Mouse (Mus musculus): Measurements from ENCODE around the gene Gm4559. TPM values are rescaled to one million over a fixed set of nuclear protein-coding genes. Genes with fewer than 3 reads are reported as not detected.
"Not testable (repeated sequence)": the region's sequence is repeated elsewhere in the genome, so short reads cannot be mapped to it uniquely, and the experiment has no call there.

The Gm4559 gene
- not detected in 2 replicates for total RNA-seq (2017)

- not testable (repeated sequence) for ATAC-seq (replicated peaks; ENCODE audit: low read depth, poor library complexity, severe bottlenecking)
Measured at GRCm38 (mm10) chr7:142274263-142274662, at the start of gene Gm4559. Gene Gm4559 (minus strand): TSS chr7:142274363.

DNA sequence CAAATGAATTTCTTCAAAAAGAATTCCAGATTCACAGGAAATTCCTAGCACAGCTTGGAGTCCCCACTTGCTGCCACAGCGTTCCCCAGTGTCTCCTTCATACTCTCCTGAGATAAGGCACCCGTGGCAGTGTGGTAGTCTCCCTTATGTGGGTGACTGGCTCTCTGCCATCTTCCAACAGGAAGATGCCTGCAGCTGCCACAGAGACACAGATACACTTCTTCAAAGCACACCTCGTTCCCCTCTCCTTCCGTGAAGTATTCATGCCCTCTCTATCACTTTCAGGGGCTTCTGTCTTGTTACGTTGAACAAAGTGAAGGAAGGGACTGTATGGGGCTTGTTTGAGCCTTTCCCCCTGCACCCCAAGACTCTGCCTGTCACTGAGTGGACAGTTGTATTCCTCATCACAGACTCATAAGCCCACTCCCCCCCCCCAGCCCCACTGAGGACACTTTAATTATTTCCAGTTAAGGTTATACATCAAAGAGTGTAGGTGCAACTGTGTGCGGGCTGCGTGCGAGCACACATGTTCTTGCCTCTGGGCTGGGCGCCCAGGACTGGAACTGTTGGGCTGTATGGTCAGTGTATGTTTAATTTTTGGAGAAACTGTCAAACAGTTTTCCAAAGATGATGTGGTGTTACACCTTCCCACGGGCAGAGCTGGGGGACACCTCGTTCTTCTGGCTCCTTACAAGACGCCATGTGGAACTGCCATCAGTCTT lies 49.4 kb upstream of the Gm4559 start:
- no peak for ATAC-seq (replicated peaks; ENCODE audit: low read depth, poor library complexity, severe bottlenecking)

DNA sequence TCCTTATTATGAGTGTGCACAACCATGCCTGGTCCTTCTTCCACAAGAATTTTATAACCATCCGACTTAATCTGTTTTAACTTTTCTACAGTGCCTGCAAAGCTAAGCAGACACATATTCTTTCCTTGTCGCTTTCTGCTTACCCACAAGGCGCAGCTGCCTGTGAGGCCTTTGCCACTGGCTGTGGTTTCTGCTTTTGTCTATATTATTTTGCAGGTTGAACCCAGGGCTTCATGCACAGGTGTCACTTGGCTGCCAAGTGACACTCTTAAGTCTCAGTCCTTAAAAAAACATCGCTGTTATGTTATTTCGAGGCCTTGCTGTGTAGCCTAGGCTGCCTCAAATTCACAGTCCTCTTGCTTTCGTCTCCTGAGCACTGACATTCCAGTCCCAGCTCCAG lies 48.5 kb upstream of the Gm4559 start:
- ATAC-seq (replicated peaks; ENCODE audit: low read depth, poor library complexity, severe bottlenecking) = no peak

GRCm38 (mm10) chr7:142321637-142322306 lies 47.6 kb upstream of the Gm4559 start:
- ATAC-seq (replicated peaks; ENCODE audit: low read depth, poor library complexity, severe bottlenecking) = not testable (repeated sequence)

GRCm38 (mm10) chr7:142320906-142321305 lies 46.7 kb upstream of the Gm4559 start:
- ATAC-seq (replicated peaks; ENCODE audit: low read depth, poor library complexity, severe bottlenecking) = no peak

- no peak for ATAC-seq (replicated peaks; ENCODE audit: low read depth, poor library complexity, severe bottlenecking)
Measured at GRCm38 (mm10) chr7:142319124-142319523, 45.0 kb upstream of the Gm4559 start.

- ATAC-seq (replicated peaks; ENCODE audit: low read depth, poor library complexity, severe bottlenecking) = no peak
Measured at GRCm38 (mm10) chr7:142317216-142317615, 43.1 kb upstream of the Gm4559 start.

GRCm38 (mm10) chr7:142316558-142316957 lies 42.4 kb upstream of the Gm4559 start:
- peak; percentile 66; the same call in 1 of the 2 replicates for ATAC-seq (replicated peaks; ENCODE audit: low read depth, poor library complexity, severe bottlenecking)

DNA sequence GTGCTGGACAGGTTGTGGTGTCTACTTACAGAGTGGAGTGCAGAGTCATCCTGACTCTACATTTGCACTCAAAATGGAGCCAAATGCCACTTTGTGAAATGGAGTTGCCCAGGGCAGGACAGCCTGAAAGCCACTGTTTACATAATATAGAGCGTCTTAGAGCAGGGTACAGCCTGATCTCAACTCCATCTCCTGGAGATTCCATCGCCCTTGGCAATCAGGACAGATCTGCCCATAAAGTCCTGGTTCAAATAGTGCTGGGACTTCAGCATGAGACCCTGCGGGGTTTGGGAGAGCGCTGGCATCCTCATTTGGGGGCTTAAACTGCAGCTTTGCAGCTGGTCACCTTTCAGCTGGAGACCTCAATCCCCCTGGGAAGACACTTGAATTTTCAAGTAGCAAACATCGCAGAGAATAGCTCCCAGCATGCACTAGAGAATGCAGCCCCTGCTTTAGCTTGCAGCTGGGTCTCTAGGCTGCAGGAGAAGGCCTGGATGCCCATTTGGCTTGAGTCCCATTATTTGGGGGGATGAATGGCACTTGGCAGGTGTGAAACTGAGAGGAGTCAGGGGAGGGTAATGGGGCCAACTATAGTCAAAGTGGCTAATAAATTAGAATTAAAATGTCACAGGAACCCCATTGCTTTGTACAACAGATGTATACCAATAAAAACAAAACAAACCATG lies 40.6 kb upstream of the Gm4559 start:
- ATAC-seq (replicated peaks; ENCODE audit: low read depth, poor library complexity, severe bottlenecking) = no peak

DNA sequence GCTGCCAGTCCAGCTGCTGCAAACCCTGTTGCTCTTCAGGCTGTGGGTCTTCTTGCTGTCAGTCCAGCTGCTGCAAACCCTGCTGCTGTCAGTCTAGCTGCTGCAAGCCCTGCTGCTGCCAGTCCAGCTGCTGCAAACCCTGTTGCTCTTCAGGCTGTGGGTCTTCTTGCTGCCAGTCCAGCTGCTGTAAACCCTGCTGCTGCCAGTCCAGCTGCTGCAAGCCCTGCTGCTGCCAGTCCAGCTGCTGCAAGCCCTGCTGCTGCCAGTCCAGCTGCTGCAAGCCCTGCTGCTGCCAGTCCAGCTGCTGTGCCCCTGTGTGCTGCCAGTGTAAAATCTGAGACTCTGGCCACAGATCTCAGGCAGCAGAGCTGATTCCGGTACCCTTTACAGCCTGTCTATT lies 29.8 kb upstream of the Gm4559 start:
- not testable (repeated sequence) for ATAC-seq (replicated peaks; ENCODE audit: low read depth, poor library complexity, severe bottlenecking)

- no peak for ATAC-seq (replicated peaks; ENCODE audit: low read depth, poor library complexity, severe bottlenecking)
Measured at GRCm38 (mm10) chr7:142303249-142303648, 29.1 kb upstream of the Gm4559 start, which contains the start of gene Krtap5-4. Gene Krtap5-4 (plus strand): TSS chr7:142303549.

DNA sequence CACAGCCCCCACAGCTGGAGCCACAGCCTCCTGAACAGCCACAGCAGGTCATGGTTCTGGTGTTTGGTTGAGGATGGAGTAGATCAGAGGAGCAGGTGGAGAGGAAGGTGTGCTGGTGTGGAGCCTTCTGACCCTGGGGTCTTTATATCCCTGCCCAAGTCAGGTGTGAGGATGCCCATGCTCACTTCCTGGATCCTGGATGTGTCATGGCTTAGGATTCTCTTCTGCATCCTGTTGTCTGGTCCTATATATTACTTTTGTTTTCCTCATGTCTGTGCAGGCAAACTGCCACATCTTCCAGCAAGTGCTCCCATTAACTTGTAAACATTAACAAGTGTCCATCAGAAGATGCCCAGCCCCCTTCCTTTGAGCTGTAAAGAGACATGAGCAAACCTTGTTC lies 22.9 kb upstream of the Gm4559 start, which contains the start of gene Krtap5-1:
Krtap5-1 (minus strand) TSS at position 101 of the 400 bp plus-strand sequence.
- not testable (repeated sequence) for ATAC-seq (replicated peaks; ENCODE audit: low read depth, poor library complexity, severe bottlenecking)

DNA sequence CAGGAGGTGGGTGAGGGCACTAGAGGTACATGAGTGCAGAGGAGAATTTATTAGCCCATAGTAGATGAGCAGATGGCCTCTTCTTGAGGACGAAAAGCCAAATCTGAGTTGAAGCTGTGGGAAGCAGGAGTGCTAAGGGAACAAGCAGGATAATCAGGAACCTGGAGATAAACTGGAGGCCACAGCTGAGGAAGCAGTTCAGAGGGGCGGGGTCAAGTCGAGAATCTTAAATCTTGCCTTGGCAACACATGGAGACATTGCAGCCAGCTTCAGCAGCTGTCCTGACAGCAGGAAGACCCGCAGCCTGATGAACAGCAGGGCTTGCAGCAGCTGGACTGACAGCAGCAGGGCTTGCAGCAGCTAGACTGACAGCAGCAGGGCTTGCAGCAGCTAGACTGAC lies 21.9 kb upstream of the Gm4559 start:
- not testable (repeated sequence) for ATAC-seq (replicated peaks; ENCODE audit: low read depth, poor library complexity, severe bottlenecking)

GRCm38 (mm10) chr7:142295418-142295817 lies 21.3 kb upstream of the Gm4559 start:
- no peak for ATAC-seq (replicated peaks; ENCODE audit: low read depth, poor library complexity, severe bottlenecking)

GRCm38 (mm10) chr7:142293851-142294250 lies 19.7 kb upstream of the Gm4559 start:
- peak; percentile 77 for ATAC-seq (replicated peaks; ENCODE audit: low read depth, poor library complexity, severe bottlenecking)

DNA sequence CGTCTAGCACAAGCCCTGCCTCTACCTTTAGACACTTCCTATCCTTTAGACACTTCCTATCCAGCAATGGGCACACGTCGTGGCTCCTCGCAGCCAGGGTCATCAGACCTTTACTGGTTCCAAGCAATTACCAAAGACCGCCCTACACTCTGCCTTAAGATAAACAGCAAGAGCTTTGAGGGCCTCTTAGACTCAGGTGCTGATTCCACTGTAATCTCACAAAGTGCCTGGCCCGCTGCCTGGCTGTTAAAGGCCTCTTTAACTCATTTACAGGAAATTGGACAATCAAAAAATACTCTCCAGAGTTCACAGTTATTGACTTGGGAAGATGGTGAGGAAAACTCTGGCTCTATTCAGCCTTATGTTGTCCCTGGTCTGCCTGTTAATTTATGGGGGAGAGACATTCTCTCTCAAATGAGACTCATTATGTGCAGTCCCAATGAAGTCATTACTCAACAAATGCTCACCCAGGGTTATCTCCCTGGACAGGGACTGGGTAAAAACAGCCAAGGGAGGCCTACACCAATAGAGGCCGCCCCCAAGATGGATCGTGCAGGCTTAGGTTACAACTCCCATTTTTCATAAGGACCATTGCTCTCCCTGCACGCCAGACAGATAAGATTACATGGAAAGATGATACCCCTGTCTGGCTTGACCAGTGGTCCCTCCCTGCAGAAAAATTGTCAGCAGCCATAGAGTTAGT lies 11.9 kb upstream of the Gm4559 start:
- not testable (repeated sequence) for ATAC-seq (replicated peaks; ENCODE audit: low read depth, poor library complexity, severe bottlenecking)

GRCm38 (mm10) chr7:142285130-142285835 lies 11.1 kb upstream of the Gm4559 start:
- peak; percentile 43 for ATAC-seq (replicated peaks; ENCODE audit: low read depth, poor library complexity, severe bottlenecking)

- ATAC-seq (replicated peaks; ENCODE audit: low read depth, poor library complexity, severe bottlenecking) = peak; percentile 62
Measured at GRCm38 (mm10) chr7:142284615-142285080, 10.5 kb upstream of the Gm4559 start.

- peak; percentile 82 for ATAC-seq (replicated peaks; ENCODE audit: low read depth, poor library complexity, severe bottlenecking)
Measured at GRCm38 (mm10) chr7:142284023-142284591, 9.9 kb upstream of the Gm4559 start.
